Mouse (Mus musculus): ENCODE measurements around the gene Grm4.

Grm4 gene

DNA sequence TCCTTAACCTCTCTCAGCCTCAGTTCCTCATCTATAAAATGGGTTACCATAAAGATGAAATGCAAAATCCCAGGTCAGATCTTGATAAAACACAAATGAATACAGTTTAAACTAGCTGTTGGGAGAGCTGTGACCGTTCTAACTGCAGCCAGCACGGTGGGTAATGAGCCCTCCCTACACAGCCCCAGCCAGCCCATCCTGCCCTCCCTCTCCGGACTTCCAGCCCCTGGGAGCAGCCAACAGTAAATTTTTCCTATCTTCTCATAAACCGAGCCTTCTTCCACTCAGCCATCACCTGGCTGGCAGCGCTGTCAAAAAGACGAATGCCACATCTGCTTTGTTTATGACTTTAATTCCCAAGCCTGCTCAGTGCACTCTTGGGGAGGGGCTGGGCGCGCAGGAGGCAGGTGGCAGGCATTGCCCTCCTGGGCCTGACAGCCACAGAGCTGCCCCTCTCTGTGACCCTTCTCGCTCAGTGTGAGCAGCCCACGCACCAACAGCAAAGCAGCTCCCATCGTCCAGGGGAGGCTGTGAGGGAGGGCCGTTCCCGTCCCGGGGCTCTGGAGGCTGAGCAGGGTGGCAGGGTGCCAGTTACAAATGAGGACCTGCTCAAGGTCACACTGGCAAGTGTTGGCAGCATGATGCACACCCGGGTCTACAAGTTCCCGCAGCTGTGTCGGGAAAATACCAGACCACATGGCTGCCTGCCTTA, 75.7 kb downstream of the Grm4 start:
- peak; percentile 82 for DNase-seq (ENCODE audit: low spot score)

DNA sequence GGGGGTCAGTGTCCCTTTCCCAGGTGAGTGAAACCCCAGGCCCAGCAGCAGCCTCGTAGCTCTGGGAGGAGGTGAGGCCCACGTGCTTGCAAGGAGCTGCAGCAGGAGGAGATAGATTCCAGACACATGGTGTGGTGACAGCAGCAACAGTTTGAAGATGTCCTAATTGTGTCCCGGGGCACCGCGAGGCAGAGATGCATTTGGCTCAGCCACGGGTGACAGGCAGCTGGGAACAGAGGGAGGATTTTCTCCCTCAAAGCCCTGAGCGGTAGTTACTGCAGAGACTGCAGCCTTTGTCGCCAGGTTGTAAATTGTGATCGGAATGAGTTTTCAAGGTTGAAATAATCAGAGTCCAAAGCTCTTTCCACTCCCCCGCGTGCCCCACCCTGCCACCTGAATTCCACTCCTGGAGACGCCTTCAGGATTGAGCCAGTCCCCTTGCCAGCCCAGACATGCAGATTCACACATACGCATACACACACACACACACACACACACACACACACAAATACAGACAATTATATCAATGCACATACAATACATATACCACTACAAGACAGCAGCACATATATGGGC, 78.6 kb downstream of the Grm4 start:
- no peak for DNase-seq (ENCODE audit: low spot score)

DNA sequence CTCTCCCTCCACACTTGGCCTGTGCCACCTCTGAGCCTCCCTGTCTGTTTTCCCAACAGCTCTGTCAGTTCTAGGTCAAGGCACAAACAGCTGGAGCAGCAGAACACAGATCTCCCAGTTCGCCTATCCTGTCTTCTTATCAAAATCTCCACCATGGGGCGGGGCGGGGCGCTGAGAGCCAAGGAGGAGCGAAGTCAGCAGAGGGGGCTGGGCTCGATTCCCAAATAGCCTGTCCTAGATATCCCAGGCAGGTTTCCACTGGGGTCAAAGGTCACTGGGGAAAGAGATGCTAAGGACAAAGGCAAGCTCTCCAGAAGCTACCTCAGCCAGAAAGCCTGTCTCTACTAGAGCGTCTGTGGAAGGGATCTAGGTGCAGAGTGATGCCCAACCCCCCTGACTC, 79.4 kb downstream of the Grm4 start:
- DNase-seq (ENCODE audit: low spot score): peak; percentile 20

DNA sequence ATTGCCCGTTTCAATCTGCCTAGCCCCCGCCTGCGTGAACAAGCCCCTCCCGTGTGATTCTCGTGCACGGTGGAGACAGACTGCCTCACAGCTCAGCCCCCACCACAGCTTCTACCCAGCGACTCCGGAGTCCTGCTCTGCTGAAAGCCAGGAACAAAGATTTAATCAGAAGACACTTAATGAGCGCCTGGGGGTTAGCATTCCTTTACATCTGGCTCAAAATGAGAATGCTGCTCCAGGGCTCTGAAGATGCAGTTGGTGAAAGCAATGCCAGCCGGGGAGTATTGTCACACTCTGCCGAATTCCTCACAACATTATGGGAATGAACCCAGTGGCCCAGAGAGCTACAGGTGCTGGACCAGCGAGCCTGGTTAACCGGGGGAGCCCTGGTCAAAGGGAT, 85.4 kb downstream of the Grm4 start:
- no peak for DNase-seq (ENCODE audit: low spot score)

DNA sequence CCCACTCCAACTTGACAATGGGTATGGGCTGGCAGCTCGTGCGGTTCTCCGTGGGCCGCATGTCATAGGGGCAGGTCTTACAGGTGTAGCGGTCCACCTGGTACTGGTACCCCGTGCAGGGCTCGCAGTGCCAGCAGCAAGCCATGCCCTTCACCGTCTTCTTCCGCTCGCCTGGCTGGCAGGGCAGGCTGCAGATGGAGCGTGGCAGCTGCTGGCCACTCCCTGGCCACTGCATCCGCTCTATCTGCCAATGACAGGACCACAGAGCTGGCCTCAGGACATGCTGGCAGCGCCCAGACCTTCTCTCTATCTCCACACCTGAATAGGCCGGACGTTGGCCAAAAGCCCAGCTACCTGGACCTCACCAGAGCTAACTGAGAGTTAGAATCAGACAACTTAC, 86.0 kb downstream of the Grm4 start:
- no peak for DNase-seq (ENCODE audit: low spot score)

DNA sequence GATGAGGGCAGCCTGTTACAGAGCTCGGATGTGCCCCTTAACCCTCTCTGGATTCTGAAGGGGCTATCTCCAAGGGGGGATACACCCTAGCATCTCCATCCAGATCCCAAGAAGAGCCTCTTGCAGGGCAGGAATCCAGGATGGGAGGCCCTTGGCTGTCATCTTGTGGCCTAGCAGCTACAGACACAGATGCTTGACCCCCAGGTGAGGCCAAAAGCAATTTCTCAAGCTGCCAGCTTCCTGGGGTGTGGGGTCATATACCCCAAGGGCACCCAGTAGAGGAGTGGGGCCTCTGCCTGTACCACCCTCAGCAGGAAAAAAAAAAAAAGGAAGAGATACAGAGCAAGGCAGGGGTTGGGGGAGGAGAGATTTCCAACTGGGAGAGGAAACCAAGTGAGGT, 87.1 kb downstream of the Grm4 start:
- DNase-seq (ENCODE audit: low spot score): no peak

DNA sequence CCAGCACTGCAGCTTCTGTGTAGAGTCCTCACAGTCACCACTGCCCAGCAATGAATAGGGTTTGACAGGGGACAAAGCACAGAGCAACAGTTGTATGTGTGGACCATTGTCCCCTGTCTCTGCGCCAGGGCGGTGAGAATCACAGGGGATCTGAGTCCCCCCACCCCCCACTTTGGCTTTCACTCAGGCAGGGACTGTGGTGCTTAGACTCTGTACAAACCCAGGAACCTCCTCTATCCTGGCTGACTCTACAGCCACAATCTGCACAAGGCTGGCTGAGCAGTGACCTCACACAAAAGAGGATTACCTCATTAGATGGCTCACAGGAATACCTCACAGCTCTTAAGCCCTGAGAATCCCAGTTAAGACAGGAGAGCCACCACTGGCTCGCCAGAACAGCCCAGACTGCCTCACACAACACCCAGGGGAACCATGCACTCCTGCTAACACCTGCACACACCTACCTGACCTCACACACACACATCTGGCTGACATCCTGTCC, 88.0 kb downstream of the Grm4 start:
- DNase-seq (ENCODE audit: low spot score): no peak

DNA sequence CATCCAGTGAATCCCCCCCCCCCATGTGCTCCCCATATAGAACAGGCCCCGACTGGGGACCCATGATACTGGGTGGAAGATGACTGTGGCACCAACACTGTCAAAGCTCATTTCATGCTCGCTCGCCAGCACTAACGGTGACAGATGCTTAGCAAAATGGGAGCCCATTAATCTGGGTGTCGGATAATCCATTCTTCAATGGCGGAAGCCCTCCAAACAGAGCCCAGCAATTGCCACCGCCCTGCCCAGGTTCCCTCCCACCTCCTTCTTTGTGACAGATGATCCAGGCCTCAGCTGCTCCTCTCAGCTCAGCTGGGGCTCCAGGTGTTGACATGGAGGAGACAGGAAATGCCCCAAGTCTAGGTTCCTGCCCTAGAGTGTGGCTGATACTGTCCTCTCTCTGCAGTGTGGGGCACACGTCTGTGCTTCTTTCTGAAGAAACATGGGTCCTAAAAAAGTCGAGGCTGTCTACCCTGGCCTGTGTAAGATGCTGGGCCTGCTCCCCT, 89.0 kb downstream of the Grm4 start:
- DNase-seq (ENCODE audit: low spot score): no peak

DNA sequence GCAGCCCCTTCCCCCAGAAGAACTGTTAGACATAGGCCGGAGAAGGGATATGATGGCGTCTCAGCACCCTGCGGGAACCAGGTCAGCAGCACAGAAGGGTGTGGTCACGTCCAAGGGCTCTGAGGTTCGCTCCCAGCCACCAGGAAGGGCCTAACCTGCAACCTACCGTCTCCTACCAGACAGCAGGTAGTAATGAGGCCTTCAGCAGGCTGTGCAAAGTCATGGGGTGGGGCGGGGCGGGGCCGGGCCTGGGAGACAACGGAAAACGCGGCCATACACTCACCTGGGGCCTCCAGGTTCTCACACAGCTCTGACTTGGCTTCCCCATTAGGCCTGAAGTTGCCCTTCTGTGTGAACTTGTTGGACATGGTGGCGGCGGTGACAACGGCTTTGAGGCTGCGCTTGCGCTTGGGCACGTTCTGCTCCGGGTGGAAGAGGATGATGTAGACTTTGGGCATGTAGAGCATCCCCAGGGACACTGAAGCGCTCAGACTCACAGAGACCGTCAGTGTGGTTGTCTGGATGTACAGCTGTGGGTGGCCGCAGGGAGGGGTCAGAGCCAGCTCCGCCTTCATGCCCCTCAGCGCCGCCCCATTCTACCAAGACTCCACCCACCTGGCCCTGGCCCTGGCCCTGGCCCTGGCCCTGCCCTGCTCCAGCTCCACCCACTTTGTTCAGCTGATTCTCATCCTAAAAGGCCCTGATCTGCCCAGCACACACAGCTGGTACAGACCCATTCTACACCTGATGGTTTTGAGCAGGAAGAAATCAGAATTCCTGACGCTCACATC, 90.0 kb downstream of the Grm4 start:
- DNase-seq (ENCODE audit: low spot score): no peak

DNA sequence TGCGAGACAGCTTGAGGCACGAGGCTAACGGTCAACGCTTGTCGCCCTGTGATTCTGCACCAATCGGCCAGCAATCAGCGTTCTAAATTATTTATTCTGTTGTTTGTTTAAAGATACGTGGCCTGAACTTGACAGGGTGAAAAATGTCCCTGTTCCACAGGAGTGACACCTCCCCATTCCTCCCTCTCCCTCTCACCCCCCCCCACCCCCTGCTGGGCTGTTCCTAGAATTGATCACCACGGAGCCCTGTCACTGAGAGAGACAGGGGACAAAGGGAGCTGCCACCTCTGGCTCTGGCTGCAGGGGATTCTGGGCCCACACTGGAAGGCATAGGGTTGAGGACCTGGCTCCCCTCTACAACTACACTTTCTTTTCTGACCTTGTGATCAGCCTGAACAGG, 91.4 kb downstream of the Grm4 start:
- DNase-seq (ENCODE audit: low spot score): no peak

DNA sequence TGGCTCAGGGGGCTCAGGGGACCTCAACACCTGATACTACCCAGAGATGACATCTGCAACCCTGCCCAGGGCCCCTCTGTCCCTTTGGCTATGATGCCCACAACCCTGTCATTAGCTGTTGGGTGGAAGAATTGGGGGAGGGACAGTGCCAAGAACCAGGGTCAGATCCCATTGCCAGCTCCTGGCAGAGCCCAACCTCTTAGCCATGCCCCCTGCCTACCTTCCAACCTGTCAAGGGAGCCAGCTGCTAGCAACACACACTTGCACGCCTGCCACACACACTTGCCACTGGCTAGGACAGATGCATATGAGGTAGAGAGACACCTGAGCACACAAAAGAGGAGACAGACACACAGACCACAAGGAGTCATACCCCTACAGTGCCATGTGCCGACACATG, 96.2 kb downstream of the Grm4 start:
- DNase-seq (ENCODE audit: low spot score): no peak

DNA sequence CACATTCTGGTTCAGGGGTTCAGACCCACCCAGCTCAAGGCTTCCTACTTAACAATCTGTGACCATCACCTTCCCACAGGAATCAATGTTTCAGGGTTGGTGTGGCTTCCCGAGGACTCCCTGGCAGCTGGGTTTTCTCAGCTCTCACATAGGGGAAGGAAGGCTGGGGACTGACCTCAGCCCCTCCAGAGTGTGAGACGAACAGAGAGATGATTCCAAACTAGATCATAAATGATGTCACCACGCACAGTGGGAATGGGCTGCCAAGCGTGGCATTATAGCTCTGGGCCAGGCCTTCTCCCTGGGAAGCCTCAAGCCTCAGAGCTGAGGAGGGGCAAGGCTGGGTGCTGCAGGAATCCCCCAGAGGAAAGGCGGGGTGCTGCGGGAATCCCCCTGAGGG, 96.8 kb downstream of the Grm4 start:
- DNase-seq (ENCODE audit: low spot score): no peak

DNA sequence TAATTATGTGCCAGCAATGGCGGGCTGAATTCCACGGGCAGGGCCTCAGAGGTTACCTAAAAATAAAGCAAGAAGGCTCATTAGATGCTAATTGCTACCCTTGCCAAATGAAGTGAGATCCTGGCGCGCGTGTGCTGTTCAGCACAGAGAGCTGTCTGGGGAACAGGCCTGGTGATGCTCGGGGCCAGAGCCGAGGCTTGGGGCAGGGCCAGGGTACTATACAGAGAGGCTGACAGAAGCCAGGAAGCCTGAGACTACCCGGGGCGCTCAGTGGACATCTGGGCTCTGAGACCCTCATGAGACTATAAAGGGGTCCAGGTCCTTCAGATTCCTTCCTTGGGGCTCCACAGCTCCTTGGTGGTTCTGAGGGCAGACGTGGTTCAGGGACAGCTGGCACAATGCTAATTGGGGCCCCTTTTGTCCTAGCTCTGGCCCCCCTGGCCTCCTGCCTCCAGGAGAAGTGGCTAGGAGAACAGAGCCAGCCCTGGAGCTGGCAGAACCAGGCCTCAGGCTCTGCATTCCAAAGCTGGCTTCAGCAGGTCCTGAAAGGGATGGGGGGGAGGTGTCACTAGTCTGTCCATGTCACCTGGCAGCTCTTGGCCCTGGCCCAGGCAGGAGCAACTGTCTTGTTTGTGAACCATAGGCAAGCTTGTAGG, 98.3 kb downstream of the Grm4 start:
- DNase-seq (ENCODE audit: low spot score): no peak

DNA sequence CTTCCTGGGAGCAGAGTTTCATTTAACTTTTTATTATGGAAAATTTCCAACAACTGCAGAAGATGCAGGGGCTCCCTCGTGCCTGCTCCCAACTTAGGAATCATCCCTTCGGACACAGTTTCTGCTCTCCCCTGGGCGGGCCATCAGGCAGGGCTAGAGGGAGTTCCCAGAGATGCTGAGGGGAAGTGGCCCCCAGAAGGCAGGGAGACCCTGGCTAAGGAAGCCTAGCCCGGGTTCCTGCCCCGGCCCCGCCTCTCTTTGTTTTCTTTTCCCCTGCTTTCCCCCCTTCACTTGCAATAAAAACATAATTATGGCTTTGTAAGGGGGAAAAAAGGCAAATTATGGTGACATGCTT, 98.9 kb downstream of the Grm4 start:
- DNase-seq (ENCODE audit: low spot score): no peak

DNA sequence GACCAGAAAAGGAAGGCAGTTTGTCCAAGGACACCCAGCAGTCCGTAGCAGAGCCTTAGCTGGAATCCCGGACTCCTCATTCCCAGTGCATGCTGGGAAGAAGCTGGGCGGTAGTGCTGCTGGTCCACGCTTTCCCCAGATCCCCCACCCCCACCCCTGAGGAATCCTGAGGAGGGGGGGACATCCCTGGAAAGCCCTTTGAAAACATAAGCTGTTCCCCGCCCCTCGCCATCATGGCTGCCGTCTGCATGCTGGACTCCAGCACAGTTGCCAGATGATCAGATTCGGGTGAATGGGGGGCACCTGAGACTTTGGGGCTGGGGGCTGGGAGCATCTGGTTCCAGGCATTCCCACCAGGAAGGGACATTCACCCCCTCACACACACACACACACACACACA, 99.4 kb downstream of the Grm4 start:
- no peak for DNase-seq (ENCODE audit: low spot score)

DNA sequence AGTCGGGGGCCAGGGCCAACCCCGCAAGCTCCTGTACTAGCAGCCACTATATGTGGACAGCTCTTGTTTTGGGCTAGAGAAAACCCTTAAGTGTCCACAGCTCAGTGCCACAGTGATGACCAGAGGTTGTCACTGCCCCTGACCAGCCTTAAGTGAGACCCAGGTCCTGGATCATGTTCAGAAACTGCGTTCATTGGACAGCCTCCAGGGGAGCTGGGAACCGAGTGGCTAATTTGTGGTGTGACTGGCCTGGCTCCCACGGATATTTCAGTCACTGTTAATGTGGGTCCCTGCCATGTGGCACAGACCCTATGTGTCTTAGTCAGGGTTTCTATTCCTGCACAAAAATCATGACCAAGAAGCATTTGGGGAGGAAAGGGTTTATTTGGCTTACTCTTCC, 112.2 kb downstream of the Grm4 start:
- no peak for DNase-seq (ENCODE audit: low spot score)

DNA sequence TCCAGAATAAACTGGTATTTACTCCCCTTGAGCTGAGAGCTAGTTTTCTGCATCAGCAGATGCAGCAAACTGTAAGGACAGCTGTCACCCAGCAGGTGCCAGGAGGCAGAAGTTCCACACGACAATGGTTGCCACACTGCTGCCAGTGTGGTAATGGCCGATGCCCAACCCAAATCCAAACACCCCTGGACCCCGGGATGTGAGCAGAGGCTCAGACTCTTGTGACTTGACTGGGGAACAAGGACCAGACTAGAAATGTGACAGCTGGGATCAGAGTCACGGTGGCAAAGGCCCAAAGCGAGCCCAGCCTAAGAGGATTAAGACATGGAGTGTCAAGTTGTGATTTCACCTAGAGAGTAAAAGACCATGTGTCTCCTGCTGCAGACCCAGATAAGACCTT, 112.7 kb downstream of the Grm4 start:
- no peak for DNase-seq (ENCODE audit: low spot score)

DNA sequence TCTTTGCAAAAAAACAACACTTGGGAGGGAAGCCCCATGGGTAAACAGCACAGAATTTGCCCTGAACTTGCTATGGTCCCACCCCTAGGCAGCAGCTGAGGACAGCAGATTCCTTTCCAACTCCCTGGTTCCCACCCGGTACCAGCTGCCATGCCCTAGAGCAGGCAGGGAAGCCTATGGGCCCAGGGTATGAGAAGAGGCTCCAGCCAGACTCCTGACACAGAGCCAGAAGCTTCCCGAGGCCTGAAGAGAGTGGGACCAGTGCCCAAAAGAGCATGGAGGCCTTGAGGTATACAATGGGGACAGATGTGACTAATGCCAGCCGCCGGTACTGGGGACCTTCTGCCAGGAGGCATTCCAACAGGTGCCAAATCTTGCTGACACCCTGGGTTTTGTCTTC, 114.2 kb downstream of the Grm4 start:
- DNase-seq (ENCODE audit: low spot score): no peak

DNA sequence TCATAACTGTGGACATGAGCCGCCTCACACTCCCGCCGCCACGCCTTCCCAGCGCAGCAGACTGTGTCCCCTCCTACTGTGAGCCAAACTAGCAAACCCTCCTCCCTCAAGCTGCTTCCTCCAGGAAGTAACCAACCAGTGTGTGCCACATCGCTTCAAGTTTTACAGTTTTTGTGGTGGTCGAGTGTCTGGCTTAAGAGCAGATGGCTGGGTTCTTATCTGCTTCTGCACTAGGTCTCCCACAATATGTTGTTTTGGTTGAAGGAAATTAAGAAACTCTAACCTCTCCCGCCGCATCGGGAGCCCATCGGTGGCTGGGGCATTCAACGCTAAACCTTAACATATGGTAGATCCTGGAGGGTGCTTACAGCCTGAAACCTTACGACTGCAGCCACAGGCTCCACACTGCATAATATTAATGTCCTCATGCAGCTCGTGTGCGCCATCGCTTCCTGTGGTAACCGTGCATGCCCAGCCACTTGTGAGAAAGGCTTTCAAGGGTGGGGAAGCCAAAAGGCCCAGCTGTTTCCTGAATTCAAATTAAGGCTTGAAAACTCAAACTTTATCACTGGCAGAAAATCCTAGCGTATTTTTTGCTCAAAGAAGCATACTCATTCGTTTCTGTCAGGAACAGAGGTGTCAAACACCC, 115.7 kb downstream of the Grm4 start:
- DNase-seq (ENCODE audit: low spot score): no peak

DNA sequence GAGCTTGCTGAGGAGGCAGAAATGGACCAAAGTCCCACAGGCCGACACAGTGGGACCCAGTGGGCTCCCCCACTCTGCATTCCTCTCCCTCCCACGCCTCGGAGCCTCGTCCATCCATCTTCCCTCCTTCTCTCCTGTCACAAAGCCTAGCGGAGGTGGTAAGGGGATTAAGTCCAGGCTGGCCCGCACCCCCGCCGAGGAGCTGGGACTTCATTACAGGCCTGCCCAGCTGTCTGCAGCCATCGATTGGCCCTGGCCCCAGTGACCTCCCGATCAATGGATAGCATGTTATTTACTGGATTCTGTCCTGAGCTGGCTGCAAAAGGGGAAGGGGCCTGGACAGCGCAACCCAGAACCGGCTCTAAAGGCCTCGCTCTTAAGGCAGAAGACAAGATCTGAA, 120.0 kb downstream of the Grm4 start:
- DNase-seq (ENCODE audit: low spot score): no peak

DNA sequence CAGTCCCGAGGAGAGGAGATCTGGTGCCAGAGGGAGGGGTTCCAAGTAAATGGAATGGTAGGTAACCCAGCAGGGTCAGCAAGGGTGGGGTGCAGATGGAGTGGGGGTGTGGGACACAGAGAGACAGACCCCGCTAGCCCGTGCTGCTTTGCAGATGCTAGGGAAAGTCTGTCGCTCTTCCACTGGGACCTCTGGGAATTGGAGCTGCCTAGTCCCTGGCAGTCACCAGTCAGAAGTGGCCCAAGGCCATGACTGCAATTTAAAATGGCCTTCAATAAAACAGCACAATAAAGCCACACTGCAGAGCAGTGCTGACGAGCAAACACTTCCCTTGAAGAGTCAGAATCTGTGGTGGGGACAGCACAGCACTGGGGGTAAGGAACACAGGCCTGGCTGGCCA, 127.3 kb downstream of the Grm4 start:
- no peak for DNase-seq (ENCODE audit: low spot score)

DNA sequence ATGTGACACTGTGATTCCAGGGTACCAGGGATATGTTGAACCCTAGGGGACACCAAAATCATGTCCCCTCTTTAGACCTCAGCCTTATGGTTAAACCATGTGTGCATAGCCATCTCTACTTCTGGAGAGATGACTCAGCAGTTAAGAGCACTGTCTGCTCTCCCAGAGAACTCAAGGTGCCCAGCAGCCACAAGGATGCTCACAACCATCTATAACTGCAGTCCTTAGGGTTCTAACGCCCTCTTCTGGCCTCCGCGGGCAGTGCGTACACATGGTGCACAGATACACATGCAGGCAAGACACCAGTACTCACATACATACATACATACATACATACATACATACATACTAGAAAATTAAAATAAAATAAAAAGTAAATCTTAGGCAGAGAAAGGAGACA, 127.8 kb downstream of the Grm4 start:
- no peak for DNase-seq (ENCODE audit: low spot score)

Data from ovary, adult 18-20 months (tissue).